Comparison of ENCODE assay signal across 12 mouse cellular contexts in the genomic region with DNA sequence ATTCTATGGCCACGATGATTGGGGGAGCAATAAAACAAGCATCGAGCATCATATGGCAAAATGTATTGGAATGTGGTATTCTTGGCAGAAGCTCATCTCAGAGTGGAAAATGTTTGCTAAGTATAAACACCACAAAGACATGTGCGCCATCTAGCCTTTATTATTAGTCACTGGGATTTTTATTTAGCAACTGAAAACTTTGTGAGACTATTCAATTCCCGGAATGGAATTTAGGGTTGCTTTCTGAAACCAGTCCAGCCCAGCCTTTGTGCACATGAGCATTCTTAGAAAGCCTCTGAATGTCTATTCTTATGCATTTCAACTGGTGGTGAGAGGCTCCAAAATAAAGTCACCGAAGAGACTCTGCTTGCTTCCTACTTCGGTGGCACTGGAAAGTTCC. TPM values are rescaled to one million over a fixed set of nuclear protein-coding genes. Genes with fewer than 3 reads are reported as not detected.
DNase-seq lines count a peak whose midpoint lies in the region; ATAC-seq and TF ChIP-seq lines count a peak whose summit lies in the region.
"Had no signal": no experiment of that assay in that cellular context is flagged by ENCODE, and none has a peak within 500 bp of the region (broad histone marks: within the 10 kb centered on the region; RNA-seq: fewer than 3 reads in every experiment).

No protein-coding gene starts in this region.

- DNase-seq in forebrain, postnatal 0 days: peak; percentile 4
- DNase-seq in limb, embryonic 14.5 days (ENCODE audit: low spot score): peak; percentile 89
- DNase-seq in limb, embryonic 10.5 days (ENCODE audit: low spot score): no peak
- DNase-seq in NIH3T3 (ENCODE audit: low read depth): peak; percentile 90
- no peak for DNase-seq in urinary bladder, postnatal 10 days (ENCODE audit: low spot score)
- no peak for DNase-seq in urinary bladder, postnatal 4 days (ENCODE audit: low spot score in 2 of 2)
- DNase-seq: kidney, postnatal 25 days; retina, postnatal 1 day had no signal

- H3K27me3 ChIP-seq in forebrain, postnatal 0 days (ENCODE audit: insufficient read depth, low read length): no peaks in the 10 kb centered on the region
- no peaks in the 10 kb centered on the region for H3K27me3 ChIP-seq in forebrain, embryonic 16.5 days (replicated peaks; ENCODE audit: control insufficient read depth, insufficient read depth, low read length)
- no peaks in the 10 kb centered on the region for H3K27me3 ChIP-seq in limb, embryonic 14.5 days (ENCODE audit: control insufficient read depth, insufficient read depth, low read length)
- H3K27me3 ChIP-seq in limb, embryonic 10.5 days (ENCODE audit: low read depth, poor library complexity, severe bottlenecking): no peaks in the 10 kb centered on the region
- H3K27me3 ChIP-seq in heart, embryonic 16.5 days (ENCODE audit: control insufficient read depth, insufficient read depth, low read length): no peaks in the 10 kb centered on the region

- no peak for TF ChIP-seq POLR2A in limb, embryonic 14.5 days (IDR thresholded peaks at IDR 0.05; ENCODE audit: borderline replicate concordance, extremely low read depth, insufficient read depth, insufficient read length)

- no peaks in the 10 kb centered on the region for H3K4me1 ChIP-seq in forebrain, postnatal 0 days (ENCODE audit: insufficient read depth)
- H3K4me1 ChIP-seq in forebrain, embryonic 16.5 days (replicated peaks; ENCODE audit: control insufficient read depth, insufficient read depth, low read length): no peaks in the 10 kb centered on the region
- peaks cover 14% of the 10 kb centered on the region; the same call in 1 of the 2 replicates for H3K4me1 ChIP-seq in limb, embryonic 14.5 days (ENCODE audit: control insufficient read depth, insufficient read depth, low read length)
- H3K4me1 ChIP-seq in limb, embryonic 10.5 days: no peaks in the 10 kb centered on the region
- H3K4me1 ChIP-seq in heart, embryonic 16.5 days (ENCODE audit: control insufficient read depth, insufficient read depth, low read length): peaks cover 14% of the 10 kb centered on the region

- no peak overlapping the region for H3K4me3 ChIP-seq in forebrain, postnatal 0 days (ENCODE audit: low read depth, low read length)
- no peak overlapping the region for H3K4me3 ChIP-seq in forebrain, embryonic 16.5 days (replicated peaks; ENCODE audit: low read length)
- no peak overlapping the region for H3K4me3 ChIP-seq in limb, embryonic 14.5 days (replicated peaks; ENCODE audit: low read length)
- H3K4me3 ChIP-seq in limb, embryonic 10.5 days: no peak overlapping the region
- no peak overlapping the region for H3K4me3 ChIP-seq in heart, embryonic 16.5 days (ENCODE audit: low read length)

- 0 out of 2 replicates have a peak, but pooled peaks have one; percentile 11 for TF ChIP-seq CTCF in forebrain, postnatal 0 days (IDR thresholded peaks at IDR 0.05; ENCODE audit: low read depth)

- H3K36me3 ChIP-seq in forebrain, postnatal 0 days (ENCODE audit: insufficient read depth): no peaks in the 10 kb centered on the region
- no peaks in the 10 kb centered on the region for H3K36me3 ChIP-seq in forebrain, embryonic 16.5 days (ENCODE audit: control insufficient read depth, insufficient read depth)
- no peaks in the 10 kb centered on the region for H3K36me3 ChIP-seq in limb, embryonic 14.5 days (ENCODE audit: control insufficient read depth, insufficient read depth, low read length)
- H3K36me3 ChIP-seq in limb, embryonic 10.5 days: no peaks in the 10 kb centered on the region
- no peaks in the 10 kb centered on the region for H3K36me3 ChIP-seq in heart, embryonic 16.5 days (ENCODE audit: control insufficient read depth, insufficient read depth)

- no peak overlapping the region for H3K4me2 ChIP-seq in forebrain, postnatal 0 days (ENCODE audit: low read depth)
- no peak overlapping the region for H3K4me2 ChIP-seq in forebrain, embryonic 16.5 days (ENCODE audit: low read length)
- H3K4me2 ChIP-seq in limb, embryonic 14.5 days (replicated peaks; ENCODE audit: low read depth, low read length, severe bottlenecking): no peak overlapping the region
- H3K4me2 ChIP-seq in heart, embryonic 16.5 days (ENCODE audit: low read depth, low read length): no peak overlapping the region

- 66% methylated on average over 6 of the region's 6 CpGs for WGBS in forebrain, postnatal 0 days
- 78% methylated on average over 6 of the region's 6 CpGs for WGBS in forebrain, embryonic 16.5 days
- 54% methylated on average over 6 of the region's 6 CpGs for WGBS in limb, embryonic 14.5 days
- WGBS in limb, embryonic 10.5 days: 95% methylated on average over 6 of the region's 6 CpGs
- 48% methylated on average over 6 of the region's 6 CpGs for WGBS in heart, embryonic 16.5 days

- no peak overlapping the region for H3K27ac ChIP-seq in forebrain, postnatal 0 days (ENCODE audit: low read depth, low read length)
- H3K27ac ChIP-seq in forebrain, embryonic 16.5 days (ENCODE audit: low read length): no peak overlapping the region
- no peak overlapping the region for H3K27ac ChIP-seq in limb, embryonic 14.5 days (replicated peaks; ENCODE audit: low read depth, low read length)
- H3K27ac ChIP-seq in limb, embryonic 10.5 days: no peak overlapping the region
- peak overlapping the region; percentile 79 for H3K27ac ChIP-seq in heart, embryonic 16.5 days (ENCODE audit: low read length)
- H3K27ac ChIP-seq: liver, embryonic 14.5 days had no signal

- ATAC-seq in forebrain, postnatal 0 days: no peak
- ATAC-seq in forebrain, embryonic 16.5 days: no peak
- ATAC-seq in limb, embryonic 14.5 days (ENCODE audit: low FRiP score, low read depth): peak; percentile 70
- peak; percentile 63 for ATAC-seq in heart, embryonic 16.5 days (replicated peaks; ENCODE audit: extremely low read depth, insufficient read depth, low FRiP score)

- H3K9me3 ChIP-seq in forebrain, postnatal 0 days (ENCODE audit: low read length): no peaks in the 10 kb centered on the region
- no peaks in the 10 kb centered on the region for H3K9me3 ChIP-seq in forebrain, embryonic 16.5 days (ENCODE audit: control insufficient read depth, low read length)
- H3K9me3 ChIP-seq in limb, embryonic 14.5 days (ENCODE audit: control insufficient read depth, low read length): no peaks in the 10 kb centered on the region
- H3K9me3 ChIP-seq in limb, embryonic 10.5 days (replicated peaks): no peaks in the 10 kb centered on the region
- no peaks in the 10 kb centered on the region for H3K9me3 ChIP-seq in heart, embryonic 16.5 days (replicated peaks; ENCODE audit: control insufficient read depth, low read length)

- no peak overlapping the region for H3K9ac ChIP-seq in forebrain, postnatal 0 days
- no peak overlapping the region for H3K9ac ChIP-seq in forebrain, embryonic 16.5 days (replicated peaks; ENCODE audit: low read depth, low read length)
- no peak overlapping the region for H3K9ac ChIP-seq in limb, embryonic 14.5 days (ENCODE audit: low read depth, low read length, severe bottlenecking)
- H3K9ac ChIP-seq in heart, embryonic 16.5 days (ENCODE audit: low read length): no peak overlapping the region
- H3K9ac ChIP-seq: liver, embryonic 14.5 days had no signal

RNA-seq across cellular contexts. Expression of gene Palm2, which starts 55.8 kb away (rescaled TPM):
- 14.1 and 16.9 TPM in 2 replicates for total RNA-seq in forebrain, postnatal 0 days (2014; rRNA removed)
- polyA plus RNA-seq in forebrain, postnatal 0 days (2015; fragmentation: Nextera tagmentation; extraction: Ambion mirVana): 6.9 and 21.1 TPM in 2 replicates
- polyA plus RNA-seq in forebrain, embryonic 16.5 days (2015; fragmentation: Nextera tagmentation; extraction: Ambion mirVana): 6.7 and 14.2 TPM in 2 replicates
- polyA plus RNA-seq in limb, embryonic 14.5 days (2012; rRNA removed): 2.3 and 2.7 TPM in 2 replicates
- polyA plus RNA-seq in limb, embryonic 14.5 days (2014; fragmentation: Nextera tagmentation; extraction: Ambion mirVana): 5.3 and 9.4 TPM in 2 replicates
- 2.4 and 3.9 TPM in 2 replicates for polyA plus RNA-seq in limb, embryonic 10.5 days (2016; fragmentation: Nextera tagmentation; extraction: Ambion mirVana)
- polyA plus RNA-seq in heart, embryonic 16.5 days (2015; fragmentation: Nextera tagmentation; extraction: Ambion mirVana): 11.8 and 14.3 TPM in 2 replicates
- polyA plus RNA-seq: spleen, adult 2 months had no signal

Comparison
In these comparisons a context has a peak if more than half of its experiments do, and no peak if none do; other contexts are left out.
1. DNase-seq: peak in forebrain, postnatal 0 days (single experiment), limb, embryonic 14.5 days (single experiment) and NIH3T3 (single experiment); none in limb, embryonic 10.5 days (single experiment), urinary bladder, postnatal 10 days (single experiment) and urinary bladder, postnatal 4 days (0 of 2).
2. ATAC-seq: peak in limb, embryonic 14.5 days (single experiment) and heart, embryonic 16.5 days (single experiment); none in forebrain, postnatal 0 days (single experiment) and forebrain, embryonic 16.5 days (single experiment).